Mouse (Mus musculus) mature B cell (primary cell): Measurements from ENCODE around the gene Hdgf.

Experiments
- in situ Hi-C: fragments of 300-500 bp; cut with MboI; formaldehyde crosslinking; loops from 2 replicates; pipeline ENCODE4 v1.14.3; 2019

Gene Hdgf

GRCm38 (mm10) chr3:87909874-87910273 is 3.8 kb downstream of the Hdgf start:
- in situ Hi-C loops: no loop called here

- in situ Hi-C loops: no loop called here
Measured at GRCm38 (mm10) chr3:87910573-87911141, 4.5 kb downstream of the Hdgf start.

GRCm38 (mm10) chr3:87913491-87913890 is 7.4 kb downstream of the Hdgf start:
- in situ Hi-C loops: no loop called here

- in situ Hi-C loops: no loop called here
Measured at GRCm38 (mm10) chr3:87913891-87914290, 7.8 kb downstream of the Hdgf start.

GRCm38 (mm10) chr3:87916990-87917389 is 10.9 kb downstream of the Hdgf start:
- in situ Hi-C loops: no loop called here

- in situ Hi-C loops: no loop called here
Measured at GRCm38 (mm10) chr3:87918551-87918950, 12.4 kb downstream of the Hdgf start.

GRCm38 (mm10) chr3:87919336-87920108 is 13.4 kb downstream of the Hdgf start, which contains the start of gene Mrpl24:
Gene Mrpl24, plus strand, starts transcription at chr3:87919506.
- in situ Hi-C loops: no loop called here

GRCm38 (mm10) chr3:87920270-87920943 is 14.3 kb downstream of the Hdgf start:
- in situ Hi-C loops: no loop called here

- in situ Hi-C loops: no loop called here
Measured at GRCm38 (mm10) chr3:87924996-87925395, 18.9 kb downstream of the Hdgf start.

GRCm38 (mm10) chr3:87927452-87927851 is 21.3 kb downstream of the Hdgf start:
- in situ Hi-C loops: no loop called here

- in situ Hi-C loops: no loop called here
Measured at GRCm38 (mm10) chr3:87929341-87930077, 23.4 kb downstream of the Hdgf start.

- in situ Hi-C loops: no loop called here
Measured at GRCm38 (mm10) chr3:87930078-87930795, 24.1 kb downstream of the Hdgf start, which contains the start of the genes Isg20l2 and Rrnad1. Gene Isg20l2, plus strand, starts transcription at chr3:87930314. Gene Rrnad1, minus strand, starts transcription at chr3:87930717.

- in situ Hi-C loops: no loop called here
Measured at GRCm38 (mm10) chr3:87934026-87934425, 27.9 kb downstream of the Hdgf start.

GRCm38 (mm10) chr3:87934501-87934900 is 28.4 kb downstream of the Hdgf start:
- in situ Hi-C loops: no loop called here

- in situ Hi-C loops: no loop called here
Measured at GRCm38 (mm10) chr3:87935201-87935600, 29.1 kb downstream of the Hdgf start.

GRCm38 (mm10) chr3:87935776-87936175 is 29.7 kb downstream of the Hdgf start:
- in situ Hi-C loops: no loop called here

GRCm38 (mm10) chr3:87940611-87941010 is 34.5 kb downstream of the Hdgf start:
- in situ Hi-C loops: no loop called here

GRCm38 (mm10) chr3:87942471-87942870 is 36.4 kb downstream of the Hdgf start:
- in situ Hi-C loops: no loop called here

- in situ Hi-C loops: no loop called here
Measured at GRCm38 (mm10) chr3:87943586-87943985, 37.5 kb downstream of the Hdgf start.

GRCm38 (mm10) chr3:87944838-87945600 is 38.9 kb downstream of the Hdgf start:
- in situ Hi-C loops: no loop called here
